Mouse (Mus musculus) midbrain, embryonic 12.5 days (tissue): ENCODE data around the gene Hopx. TPM values are rescaled to one million over a fixed set of nuclear protein-coding genes. Genes with fewer than 3 reads are reported as not detected.

Experiments
- ATAC-seq: fragments of 200-750 bp; cut with Nextera tagmentation; 2 replicates; pipeline ENCODE4 v1.8.0; 2017; ENCODE audit warnings: low read depth, moderate TSS enrichment, moderate library complexity; ENCODE audit not compliant: low FRiP score
- H3K27ac ChIP-seq: fragments of 300-500 bp; sonication (generic); replicated peaks from 2 replicates; pipeline ENCODE4 v1.5.1; 2016; ENCODE audit warnings: mild to moderate bottlenecking
- H3K27me3 ChIP-seq: fragments of 300-500 bp; sonication (generic); 2 replicates; pipeline ENCODE4 v1.6.1; 2016; ENCODE audit warnings: mild to moderate bottlenecking
- H3K36me3 ChIP-seq: fragments of 300-500 bp; sonication (generic); 2 replicates; pipeline ENCODE4 v1.6.1; 2016
- H3K4me1 ChIP-seq: fragments of 300-500 bp; sonication (generic); 2 replicates; pipeline ENCODE4 v1.6.1; 2016
- H3K4me2 ChIP-seq: fragments of 300-500 bp; sonication (generic); replicated peaks from 2 replicates; pipeline ENCODE4 v1.6.1; 2016; ENCODE audit warnings: mild to moderate bottlenecking, moderate library complexity
- H3K4me3 ChIP-seq: fragments of 300-500 bp; sonication (generic); 2 replicates; pipeline ENCODE4 v1.5.1; 2016; ENCODE audit warnings: mild to moderate bottlenecking
- H3K9ac ChIP-seq: fragments of 300-500 bp; sonication (generic); replicated peaks from 2 replicates; pipeline ENCODE4 v1.6.1; 2016; ENCODE audit warnings: mild to moderate bottlenecking, moderate library complexity
- H3K9me3 ChIP-seq: fragments of 300-500 bp; sonication (generic); 2 replicates; pipeline ENCODE4 v1.6.1; 2016; ENCODE audit warnings: mild to moderate bottlenecking
- WGBS: fragments of 180-500 bp; shearing (Covaris S2); methylation state at CpG from one replicate; pipeline ENCODE4 v1.1.7; 2016; 5-methylcytosine and 5-hydroxymethylcytosine counted together
- polyA plus RNA-seq: library from polyadenylated mRNA; unstranded; fragments of >200 nt; fragmentation: Nextera tagmentation; extraction: Ambion mirVana; gene quantifications from 2 replicates; pipeline ENCODE4 v1.2.1, GENCODE M21; 2016

Gene Hopx
- polyA plus RNA-seq, 1 experiment from 2014 or later = not detected

- no peak overlapping the region for H3K4me3 ChIP-seq
- H3K4me2 ChIP-seq = no peak overlapping the region
- H3K9ac ChIP-seq = no peak overlapping the region
- ATAC-seq = no peak
- WGBS = 79% methylated on average over 5 of the region's 5 CpGs
- no peak overlapping the region for H3K27ac ChIP-seq
- H3K4me1 ChIP-seq = no peaks in the 10 kb centered on the region
- no peaks in the 10 kb centered on the region for H3K27me3 ChIP-seq
- H3K9me3 ChIP-seq = no peaks in the 10 kb centered on the region
- H3K36me3 ChIP-seq = no peaks in the 10 kb centered on the region
Measured at GRCm38 (mm10) chr5:77044362-77044761, 70.6 kb downstream of the Hopx start.

GRCm38 (mm10) chr5:77039391-77039790 is 75.5 kb downstream of the Hopx start:
- Histone ChIP-seq H3K4me2 (no peak overlapping the region), H3K27me3 (no peaks in the 10 kb centered on the region), H3K4me3 (no peak overlapping the region), H3K27ac (no peak overlapping the region), H3K9me3 (no peaks in the 10 kb centered on the region), H3K36me3 (no peaks in the 10 kb centered on the region), H3K9ac (no peak overlapping the region), H3K4me1 (no peaks in the 10 kb centered on the region)
- no peak for ATAC-seq

- WGBS = 92% methylated on average over 10 of the region's 10 CpGs
- no peak for ATAC-seq
- Histone ChIP-seq H3K4me2 (no peak overlapping the region), H3K4me3 (no peak overlapping the region), H3K9me3 (no peaks in the 10 kb centered on the region), H3K27me3 (no peaks in the 10 kb centered on the region), H3K27ac (no peak overlapping the region), H3K9ac (no peak overlapping the region), H3K36me3 (no peaks in the 10 kb centered on the region), H3K4me1 (no peaks in the 10 kb centered on the region)
Measured at GRCm38 (mm10) chr5:77038451-77038850, 76.5 kb downstream of the Hopx start.

Other genes starting within 250 kb of the Hopx start
- gene Aasdh, start 209.6 kb downstream of the Hopx start, polyA plus RNA-seq = 19.9 TPM in 2 replicates
- 288 and 297 TPM in 2 replicates for gene Paics, start 163.8 kb downstream of the Hopx start, polyA plus RNA-seq
- 23.7 and 24.3 TPM in 2 replicates for gene Ppat, start 163.5 kb downstream of the Hopx start, polyA plus RNA-seq
- 68.0 and 73.4 TPM in 2 replicates for gene Srp72, start 140.4 kb downstream of the Hopx start, polyA plus RNA-seq
- gene Arl9, start 111.1 kb downstream of the Hopx start, polyA plus RNA-seq = not detected in 2 replicates
- not detected in 2 replicates for gene Thegl, start 99.1 kb downstream of the Hopx start, polyA plus RNA-seq
- gene Spink2, start 96.3 kb upstream of the Hopx start, polyA plus RNA-seq = not detected in 2 replicates
- gene Rest, start 150.4 kb upstream of the Hopx start, polyA plus RNA-seq = 19.4 and 20.5 TPM in 2 replicates
- 35.4 and 37.0 TPM in 2 replicates for gene Noa1, start 195.0 kb upstream of the Hopx start, polyA plus RNA-seq
- 92.3 and 95.9 TPM in 2 replicates for gene Polr2b, start 195.0 kb upstream of the Hopx start, polyA plus RNA-seq